In genomic region chr2:122351156-122351930, GRCm38 (mm10) we compare ENCODE assay signal across 10 mouse cellular contexts. TPM values are rescaled to one million over a fixed set of nuclear protein-coding genes. Genes with fewer than 3 reads are reported as not detected.
DNase-seq lines count a peak whose midpoint lies in the region; ATAC-seq and TF ChIP-seq lines count a peak whose summit lies in the region.
"Had no signal": no experiment of that assay in that cellular context is flagged by ENCODE, and none has a peak within 500 bp of the region (broad histone marks: within the 10 kb centered on the region; RNA-seq: fewer than 3 reads in every experiment).

No protein-coding gene starts in this region.

- H3K4me2 ChIP-seq in embryonic facial prominence, embryonic 15.5 days (replicated peaks): no peak overlapping the region

- ATAC-seq in embryonic facial prominence, embryonic 15.5 days (ENCODE audit: insufficient number of reproducible peaks, low FRiP score, low TSS enrichment, low read depth): no peak
- ATAC-seq: Patski had no signal

- H3K9ac ChIP-seq in embryonic facial prominence, embryonic 15.5 days: no peak overlapping the region

- peak overlapping the region; percentile 72 for H3K27ac ChIP-seq in embryonic facial prominence, embryonic 15.5 days (replicated peaks)
- H3K27ac ChIP-seq in thymus, adult 2 months (ENCODE audit: control insufficient read depth, insufficient read depth, low read length): no peak overlapping the region

- H3K4me3 ChIP-seq in embryonic facial prominence, embryonic 15.5 days (replicated peaks): no peak overlapping the region
- no peak overlapping the region for H3K4me3 ChIP-seq in thymus, adult 2 months (ENCODE audit: control insufficient read depth, insufficient read depth, low read length)

- H3K27me3 ChIP-seq in embryonic facial prominence, embryonic 15.5 days: no peaks in the 10 kb centered on the region
- H3K27me3 ChIP-seq in thymus, adult 2 months (ENCODE audit: control insufficient read depth, insufficient read depth, low read length): no peaks in the 10 kb centered on the region
- H3K27me3 ChIP-seq: Patski had no signal

- H3K36me3 ChIP-seq in embryonic facial prominence, embryonic 15.5 days: peaks cover 20% of the 10 kb centered on the region
- H3K36me3 ChIP-seq in thymus, adult 2 months (ENCODE audit: control insufficient read depth, insufficient read depth, low read length): no peaks in the 10 kb centered on the region

- WGBS in embryonic facial prominence, embryonic 15.5 days: 54% methylated on average over 5 of the region's 5 CpGs
- WGBS in thymus, adult 2 months: 86% methylated on average over 5 of the region's 5 CpGs

- intact Hi-C loops in left cerebral cortex, postnatal 4 days (cut with DNase I): no loop called here
- intact Hi-C loops in left cerebral cortex, postnatal 25 days (cut with DNase I): no loop called here

- no peak for TF ChIP-seq POLR2A in thymus, adult 2 months (IDR thresholded peaks at IDR 0.05; ENCODE audit: control insufficient read depth, extremely low read depth, insufficient read depth, low read length, poor library complexity)

- H3K4me1 ChIP-seq in embryonic facial prominence, embryonic 15.5 days: peaks cover 39% of the 10 kb centered on the region
- H3K4me1 ChIP-seq in thymus, adult 2 months (replicated peaks; ENCODE audit: control insufficient read depth, insufficient read depth, low read length): peaks cover 25% of the 10 kb centered on the region

- no peak for TF ChIP-seq CTCF in thymus, adult 2 months (IDR thresholded peaks at IDR 0.05; ENCODE audit: borderline replicate concordance, control insufficient read depth, extremely low read depth, insufficient read depth, low read length, poor library complexity)

- no peaks in the 10 kb centered on the region for H3K9me3 ChIP-seq in embryonic facial prominence, embryonic 15.5 days (replicated peaks)

- DNase-seq in left cerebral cortex, adult 18-20 months (ENCODE audit: low spot score in 2 of 2): peak; percentile 85 to 86
- no peak for DNase-seq in left cerebral cortex, postnatal 4 days
- peak; percentile 48 to 91 for DNase-seq in left cerebral cortex, postnatal 25 days (ENCODE audit: low spot score in 2 of 2)
- peak; percentile 72 to 80 for DNase-seq in right cerebral cortex, postnatal 36 days (ENCODE audit: low spot score in 2 of 2)
- DNase-seq in gastrocnemius, postnatal 25 days: no peak
- DNase-seq in urinary bladder, adult 2 months (ENCODE audit: low spot score): no peak
- DNase-seq in thymus, adult 2 months: no peak
- DNase-seq: heart, adult 18-20 months had no signal

RNA-seq across cellular contexts. Expression of gene Shf, which starts 17.6 kb away (rescaled TPM):
- total RNA-seq in left cerebral cortex, adult 18-20 months (2021): 10 to 100 TPM; 70.5 to 76.1 TPM
- total RNA-seq in left cerebral cortex, postnatal 4 days (2021): 10 to 100 TPM; 54.9 to 56.9 TPM
- 4.5 and 5.0 TPM in 2 replicates for polyA plus RNA-seq in embryonic facial prominence, embryonic 15.5 days (2015; fragmentation: Nextera tagmentation; extraction: Ambion mirVana)
- total RNA-seq in left cerebral cortex, postnatal 25 days (2021): 10 to 100 TPM; 64.9 to 72.2 TPM
- 1 to 10 TPM; 2.0 to 2.7 TPM for total RNA-seq in gastrocnemius, postnatal 25 days (2021)
- polyA plus RNA-seq in urinary bladder, adult 2 months (2012; rRNA removed): 8.2 TPM in 2 replicates
- polyA plus RNA-seq in thymus, adult 2 months (2012; rRNA removed): 36.3 and 41.9 TPM in 2 replicates

RNA-seq across cellular contexts. Expression of gene Duox1, which starts 35.9 kb away (rescaled TPM):
- not detected for total RNA-seq in left cerebral cortex, adult 18-20 months (2021)
- total RNA-seq in left cerebral cortex, postnatal 4 days (2021): under 1 TPM; 0.12 to 0.36 TPM
- 1.5 TPM in 2 replicates for polyA plus RNA-seq in embryonic facial prominence, embryonic 15.5 days (2015; fragmentation: Nextera tagmentation; extraction: Ambion mirVana)
- under 1 TPM in 1 of 2 experiments, not detected in 1; 0.07 TPM for total RNA-seq in left cerebral cortex, postnatal 25 days (2021)
- under 1 TPM; 0.46 to 0.72 TPM for total RNA-seq in gastrocnemius, postnatal 25 days (2021)
- 5.3 and 6.8 TPM in 2 replicates for polyA plus RNA-seq in urinary bladder, adult 2 months (2012; rRNA removed)
- polyA plus RNA-seq in thymus, adult 2 months (2012; rRNA removed): 0.26 and 0.42 TPM in 2 replicates

RNA-seq across cellular contexts. Expression of gene Duoxa1, which starts 37.8 kb away (rescaled TPM):
- total RNA-seq in left cerebral cortex, adult 18-20 months (2021): under 1 TPM in 1 of 2 experiments, not detected in 1; 0.23 TPM
- under 1 TPM; 0.40 to 0.66 TPM for total RNA-seq in left cerebral cortex, postnatal 4 days (2021)
- polyA plus RNA-seq in embryonic facial prominence, embryonic 15.5 days (2015; fragmentation: Nextera tagmentation; extraction: Ambion mirVana): 6.6 and 7.6 TPM in 2 replicates
- not detected for total RNA-seq in left cerebral cortex, postnatal 25 days (2021)
- total RNA-seq in gastrocnemius, postnatal 25 days (2021): 1 to 10 TPM in 1 of 2 experiments, under 1 TPM in 1; 0.95 to 1.1 TPM
- polyA plus RNA-seq in urinary bladder, adult 2 months (2012; rRNA removed): 22.8 and 26.6 TPM in 2 replicates
- 3.5 and 5.3 TPM in 2 replicates for polyA plus RNA-seq in thymus, adult 2 months (2012; rRNA removed)

RNA-seq across cellular contexts. Expression of gene Duoxa2, which starts 52.6 kb away (rescaled TPM):
- not detected for total RNA-seq in left cerebral cortex, adult 18-20 months (2021)
- under 1 TPM; 0.36 to 0.40 TPM for total RNA-seq in left cerebral cortex, postnatal 4 days (2021)
- 0.25 TPM in 1 of 2 replicates, not detected in the other for polyA plus RNA-seq in embryonic facial prominence, embryonic 15.5 days (2015; fragmentation: Nextera tagmentation; extraction: Ambion mirVana)
- total RNA-seq in left cerebral cortex, postnatal 25 days (2021): not detected
- total RNA-seq in gastrocnemius, postnatal 25 days (2021): not detected
- polyA plus RNA-seq in urinary bladder, adult 2 months (2012; rRNA removed): 0.34 and 0.50 TPM in 2 replicates
- 0.27 and 0.71 TPM in 2 replicates for polyA plus RNA-seq in thymus, adult 2 months (2012; rRNA removed)
- polyA plus RNA-seq: Patski had no signal

RNA-seq across cellular contexts. Expression of gene Duox2, which starts 53.1 kb away (rescaled TPM):
- total RNA-seq in left cerebral cortex, adult 18-20 months (2021): not detected
- total RNA-seq in left cerebral cortex, postnatal 4 days (2021): under 1 TPM; 0.22 to 0.58 TPM
- polyA plus RNA-seq in embryonic facial prominence, embryonic 15.5 days (2015; fragmentation: Nextera tagmentation; extraction: Ambion mirVana): 0.05 and 0.11 TPM in 2 replicates
- total RNA-seq in left cerebral cortex, postnatal 25 days (2021): under 1 TPM in 1 of 2 experiments, not detected in 1; 0.07 TPM
- total RNA-seq in gastrocnemius, postnatal 25 days (2021): under 1 TPM; 0.08 to 0.16 TPM
- polyA plus RNA-seq in urinary bladder, adult 2 months (2012; rRNA removed): 0.54 and 0.56 TPM in 2 replicates
- polyA plus RNA-seq in thymus, adult 2 months (2012; rRNA removed): 0.19 and 0.48 TPM in 2 replicates

Comparison
In these comparisons a context has a peak if more than half of its experiments do, and no peak if none do; other contexts are left out.
1. DNase-seq: peak in left cerebral cortex, adult 18-20 months (2 of 2), left cerebral cortex, postnatal 25 days (2 of 2) and right cerebral cortex, postnatal 36 days (2 of 2); none in left cerebral cortex, postnatal 4 days (single experiment), gastrocnemius, postnatal 25 days (single experiment), urinary bladder, adult 2 months (single experiment) and thymus, adult 2 months (single experiment).
2. RNA of gene Shf, which starts 17.6 kb away (total RNA-seq): 70.5 to 76.1 TPM in left cerebral cortex, adult 18-20 months, 64.9 to 72.2 TPM in left cerebral cortex, postnatal 25 days and 54.9 to 56.9 TPM in left cerebral cortex, postnatal 4 days; 2.0 to 2.7 TPM in gastrocnemius, postnatal 25 days; every median in the first group is over 10 times any median in the second.